Mouse (Mus musculus) right cerebral cortex, postnatal 4 days (tissue): ENCODE measurements at regions not wholly inside any gene's neighbourhood (a gene's known extent, or its start where the extent isn't known, plus 50 kb on each side); places are given as distances from the start of the nearest gene placed in this dataset.

ENCODE experiments used
- DNase-seq: peaks from one replicate; pipeline ENCODE4 v3.0.0-alpha.2; 2022

GRCm38 (mm10) chr8:115549112-115549511, 158.5 kb downstream of the Maf start:
- DNase-seq = no peak

GRCm38 (mm10) chr8:115544067-115544466, 163.5 kb downstream of the Maf start:
- no peak for DNase-seq

- DNase-seq = no peak
Observed at GRCm38 (mm10) chr8:115542935-115543334, 164.7 kb downstream of the Maf start.

GRCm38 (mm10) chr8:115539600-115539999, 168.0 kb downstream of the Maf start:
- DNase-seq = no peak

GRCm38 (mm10) chr8:115538236-115538635, 169.4 kb downstream of the Maf start:
- DNase-seq = no peak

- no peak for DNase-seq
Observed at GRCm38 (mm10) chr8:115537761-115538160, 169.8 kb downstream of the Maf start.

- no peak for DNase-seq
Observed at GRCm38 (mm10) chr8:115536554-115537346, 170.8 kb downstream of the Maf start.

- DNase-seq = no peak
Observed at GRCm38 (mm10) chr8:115536001-115536400, 171.6 kb downstream of the Maf start.

GRCm38 (mm10) chr8:115534030-115534429, 173.6 kb downstream of the Maf start:
- DNase-seq = no peak

- no peak for DNase-seq
Observed at GRCm38 (mm10) chr8:115531343-115531742, 176.3 kb downstream of the Maf start.

GRCm38 (mm10) chr8:115529568-115530342, 177.8 kb downstream of the Maf start:
- no peak for DNase-seq

- no peak for DNase-seq
Observed at GRCm38 (mm10) chr8:115528879-115529278, 178.7 kb downstream of the Maf start.

- no peak for DNase-seq
Observed at GRCm38 (mm10) chr8:115525149-115525548, 182.4 kb downstream of the Maf start.

- DNase-seq = no peak
Observed at GRCm38 (mm10) chr8:115524713-115525112, 182.9 kb downstream of the Maf start.

- no peak for DNase-seq
Observed at GRCm38 (mm10) chr8:115522527-115522926, 185.1 kb downstream of the Maf start.

GRCm38 (mm10) chr8:115515647-115516046, 191.9 kb downstream of the Maf start:
- no peak for DNase-seq

- DNase-seq = no peak
Observed at GRCm38 (mm10) chr8:115514485-115514884, 193.1 kb downstream of the Maf start.

GRCm38 (mm10) chr8:115507180-115507579, 200.4 kb downstream of the Maf start:
- no peak for DNase-seq

GRCm38 (mm10) chr8:115506741-115507140, 200.9 kb downstream of the Maf start:
- no peak for DNase-seq

- no peak for DNase-seq
Observed at GRCm38 (mm10) chr8:115496016-115496415, 211.6 kb downstream of the Maf start.

GRCm38 (mm10) chr8:115494353-115494752, 213.2 kb downstream of the Maf start:
- no peak for DNase-seq

- DNase-seq = no peak
Observed at GRCm38 (mm10) chr8:115486904-115487303, 220.7 kb downstream of the Maf start.

- DNase-seq = no peak
Observed at GRCm38 (mm10) chr8:115481136-115481535, 226.5 kb downstream of the Maf start.

- DNase-seq = no peak
Observed at GRCm38 (mm10) chr8:115478406-115479060, 229.1 kb downstream of the Maf start.
